Mouse (Mus musculus): ENCODE measurements around the gene Tada2b.

GRCm38 (mm10) chr5:36465889-36466288 lies 18.2 kb downstream of the Tada2b start:
- TF ChIP-seq POLR2A (IDR thresholded peaks at IDR 0.05; ENCODE audit: extremely low read depth, insufficient read depth, low read length) (no peak), CTCF (IDR thresholded peaks at IDR 0.05; ENCODE audit: extremely low read depth, insufficient read depth, low read length) (no peak)
